Mouse (Mus musculus) stomach, postnatal 0 days (tissue): ENCODE results near the gene Gpx3.

Experiments
- CTCF ChIP-seq: IDR thresholded peaks from 2 replicates; pipeline ENCODE4 v1.5.1; 2016; ENCODE audit warnings: antibody characterized with exemption, low read depth, mild to moderate bottlenecking, moderate library complexity
- EP300 ChIP-seq: optimal IDR thresholded peaks from 2 replicates; pipeline ENCODE3; 2016; ENCODE audit warnings: antibody characterized with exemption

DNA sequence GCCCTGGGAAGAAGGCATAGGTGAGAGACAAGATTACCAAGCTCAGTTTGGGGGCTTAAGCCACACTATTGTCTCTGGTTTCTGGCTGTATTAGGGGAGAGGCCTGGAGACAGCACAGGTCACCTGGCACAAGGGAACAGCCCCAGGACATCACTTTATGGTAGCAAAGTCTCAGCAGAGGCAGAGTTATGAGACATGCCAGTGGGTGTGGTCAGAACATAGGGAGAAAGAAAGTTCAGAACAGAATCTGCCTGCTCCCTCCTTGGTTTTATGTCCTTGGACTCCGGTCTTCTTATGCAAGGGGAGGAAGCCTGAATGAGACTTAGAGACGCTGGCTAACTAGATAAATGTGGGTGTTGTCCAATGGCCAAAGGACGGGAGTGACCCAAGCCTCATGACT, 42.4 kb downstream of the Gpx3 start:
- TF ChIP-seq CTCF = no peak
- TF ChIP-seq EP300 = no peak
